Mouse (Mus musculus): ENCODE data around the gene Lce1a1. TPM values are rescaled to one million over a fixed set of nuclear protein-coding genes. Genes with fewer than 3 reads are reported as not detected.

The Lce1a1 gene
- polyA plus RNA-seq, 1 experiment from 2014 or later, result not detected

Other genes with a start within 250 kb of the Lce1a1 start
- gene Sprr2i, start 240.3 kb downstream of the Lce1a1 start, polyA plus RNA-seq (2014; fragmentation: Nextera tagmentation; extraction: Ambion mirVana), result not detected in 2 replicates
- gene Sprr2j-ps, start 230.2 kb downstream of the Lce1a1 start, polyA plus RNA-seq (2014; fragmentation: Nextera tagmentation; extraction: Ambion mirVana), result not detected in 2 replicates
- 3.7 and 5.1 TPM in 2 replicates for gene Gm9774, start 218.9 kb downstream of the Lce1a1 start, polyA plus RNA-seq (2014; fragmentation: Nextera tagmentation; extraction: Ambion mirVana)
- gene Sprr2k, start 215.7 kb downstream of the Lce1a1 start, polyA plus RNA-seq (2014; fragmentation: Nextera tagmentation; extraction: Ambion mirVana), result 0.30 and 0.31 TPM in 2 replicates
- gene Sprr1b, start 209.5 kb downstream of the Lce1a1 start, polyA plus RNA-seq (2014; fragmentation: Nextera tagmentation; extraction: Ambion mirVana), result not detected in 2 replicates
- not detected in 2 replicates for gene Sprr3, start 189.6 kb downstream of the Lce1a1 start, polyA plus RNA-seq (2014; fragmentation: Nextera tagmentation; extraction: Ambion mirVana)
- 1.0 and 1.5 TPM in 2 replicates for gene Sprr1a, start 162.4 kb downstream of the Lce1a1 start, polyA plus RNA-seq (2014; fragmentation: Nextera tagmentation; extraction: Ambion mirVana)
- not detected in 2 replicates for gene Sprr4, start 147.8 kb downstream of the Lce1a1 start, polyA plus RNA-seq (2014; fragmentation: Nextera tagmentation; extraction: Ambion mirVana)
- gene 2310046K23Rik, start 113.8 kb downstream of the Lce1a1 start, polyA plus RNA-seq (2014; fragmentation: Nextera tagmentation; extraction: Ambion mirVana), result not detected in 2 replicates
- gene Ivl, start 74.6 kb downstream of the Lce1a1 start, polyA plus RNA-seq (2014; fragmentation: Nextera tagmentation; extraction: Ambion mirVana), result 0.27 TPM in 1 of 2 replicates, not detected in the other
- gene Smcp, start 59.3 kb downstream of the Lce1a1 start, polyA plus RNA-seq (2014; fragmentation: Nextera tagmentation; extraction: Ambion mirVana), result not detected in 2 replicates
- gene 2210017I01Rik, start 40.8 kb downstream of the Lce1a1 start, polyA plus RNA-seq (2014; fragmentation: Nextera tagmentation; extraction: Ambion mirVana), result not detected in 2 replicates
- not detected in 2 replicates for gene Lce6a, start 26.6 kb downstream of the Lce1a1 start, polyA plus RNA-seq (2014; fragmentation: Nextera tagmentation; extraction: Ambion mirVana)
- not detected in 2 replicates for gene Lce1b, start 8.6 kb upstream of the Lce1a1 start, polyA plus RNA-seq (2014; fragmentation: Nextera tagmentation; extraction: Ambion mirVana)
- gene Lce1a2, start 22.0 kb upstream of the Lce1a1 start, polyA plus RNA-seq (2014; fragmentation: Nextera tagmentation; extraction: Ambion mirVana), result not detected in 2 replicates
- gene Lce1c, start 30.9 kb upstream of the Lce1a1 start, polyA plus RNA-seq (2014; fragmentation: Nextera tagmentation; extraction: Ambion mirVana), result not detected in 2 replicates
- gene Lce1d, start 38.9 kb upstream of the Lce1a1 start, polyA plus RNA-seq (2014; fragmentation: Nextera tagmentation; extraction: Ambion mirVana), result not detected in 2 replicates
- gene Lce1e, start 60.8 kb upstream of the Lce1a1 start, polyA plus RNA-seq (2014; fragmentation: Nextera tagmentation; extraction: Ambion mirVana), result not detected in 2 replicates
- not detected in 2 replicates for gene Lce1f, start 72.0 kb upstream of the Lce1a1 start, polyA plus RNA-seq (2014; fragmentation: Nextera tagmentation; extraction: Ambion mirVana)
- gene Gm38119, start 90.8 kb upstream of the Lce1a1 start, polyA plus RNA-seq (2014; fragmentation: Nextera tagmentation; extraction: Ambion mirVana), result not detected in 2 replicates
- gene Lce1g, start 104.0 kb upstream of the Lce1a1 start, polyA plus RNA-seq (2014; fragmentation: Nextera tagmentation; extraction: Ambion mirVana), result not detected in 2 replicates
- gene Lce1h, start 116.8 kb upstream of the Lce1a1 start, polyA plus RNA-seq (2014; fragmentation: Nextera tagmentation; extraction: Ambion mirVana), result not detected in 2 replicates
- gene Lce1i, start 130.6 kb upstream of the Lce1a1 start, polyA plus RNA-seq (2014; fragmentation: Nextera tagmentation; extraction: Ambion mirVana), result not detected in 2 replicates
- not detected in 2 replicates for gene Lce1j, start 142.2 kb upstream of the Lce1a1 start, polyA plus RNA-seq (2014; fragmentation: Nextera tagmentation; extraction: Ambion mirVana)
- not detected in 2 replicates for gene Lce1k, start 159.6 kb upstream of the Lce1a1 start, polyA plus RNA-seq (2014; fragmentation: Nextera tagmentation; extraction: Ambion mirVana)
- not detected in 2 replicates for gene Kprp, start 178.9 kb upstream of the Lce1a1 start, polyA plus RNA-seq (2014; fragmentation: Nextera tagmentation; extraction: Ambion mirVana)
- gene Lce1l, start 203.0 kb upstream of the Lce1a1 start, polyA plus RNA-seq (2014; fragmentation: Nextera tagmentation; extraction: Ambion mirVana), result not detected in 2 replicates
- gene 2310050C09Rik, start 221.9 kb upstream of the Lce1a1 start, polyA plus RNA-seq (2014; fragmentation: Nextera tagmentation; extraction: Ambion mirVana), result not detected in 2 replicates